Mouse (Mus musculus): ENCODE results near the gene Ccdc169. TPM values are rescaled to one million over a fixed set of nuclear protein-coding genes. Genes with fewer than 3 reads are reported as not detected.
"Not testable (repeated sequence)": the region's sequence is repeated elsewhere in the genome, so short reads cannot be mapped to it uniquely, and the experiment has no call there.

Ccdc169 gene
- total RNA-seq, 2 experiments from 2014 or later, result 0.32 to 0.36 TPM

- DNase-seq (ENCODE audit: low spot score in 2 of 2), result no peak
Observed at GRCm38 (mm10) chr3:55195581-55196327, 58.6 kb downstream of the Ccdc169 start.

- DNase-seq (ENCODE audit: low spot score in 2 of 2), result no peak
Observed at GRCm38 (mm10) chr3:55196328-55196710, 59.2 kb downstream of the Ccdc169 start.

- DNase-seq (ENCODE audit: low spot score in 2 of 2), result not testable (repeated sequence)
Observed at GRCm38 (mm10) chr3:55203621-55204020, 66.5 kb downstream of the Ccdc169 start.

- DNase-seq (ENCODE audit: low spot score in 2 of 2), result no peak
Observed at GRCm38 (mm10) chr3:55206413-55206812, 69.3 kb downstream of the Ccdc169 start.

- DNase-seq (ENCODE audit: low spot score in 2 of 2), result no peak
Observed at GRCm38 (mm10) chr3:55207665-55208064, 70.5 kb downstream of the Ccdc169 start.

GRCm38 (mm10) chr3:55212254-55212653, 75.1 kb downstream of the Ccdc169 start:
- DNase-seq (ENCODE audit: low spot score in 2 of 2), result no peak

GRCm38 (mm10) chr3:55213785-55214184, 76.6 kb downstream of the Ccdc169 start:
- DNase-seq (ENCODE audit: low spot score in 2 of 2), result no peak

GRCm38 (mm10) chr3:55214413-55214812, 77.3 kb downstream of the Ccdc169 start:
- no peak for DNase-seq (ENCODE audit: low spot score in 2 of 2)

- no peak for DNase-seq (ENCODE audit: low spot score in 2 of 2)
Observed at GRCm38 (mm10) chr3:55222502-55222901, 85.4 kb downstream of the Ccdc169 start.

Small RNA genes lying within 50 kb of the gene (microRNA-seq; reads per million reads assigned to microRNA genes)
- gene Gm22029, result 0 reads per million in 2 experiments

Other genes with a start within 250 kb of the Ccdc169 start
- gene Sertm1, start 221.5 kb upstream of the Ccdc169 start, total RNA-seq (2021), result 10 to 100 TPM; 90.2 to 95.5 TPM
- 1 to 10 TPM; 2.4 to 4.1 TPM for gene Ccna1, start 81.8 kb upstream of the Ccdc169 start, total RNA-seq (2021)
- gene Spg20, start 25.2 kb upstream of the Ccdc169 start, total RNA-seq (2021), result 10 to 100 TPM; 19.4 to 24.0 TPM
- gene Sohlh2, start 44.7 kb downstream of the Ccdc169 start, total RNA-seq (2021), result not detected
- 100 to 1,000 TPM; 632 to 743 TPM for gene Dclk1, start 105.0 kb downstream of the Ccdc169 start, total RNA-seq (2021)

Data from layer of hippocampus, postnatal 10 days (tissue).